Mouse (Mus musculus) lung, embryonic 16.5 days (tissue): ENCODE data around the gene Tmem132b. TPM values are rescaled to one million over a fixed set of nuclear protein-coding genes. Genes with fewer than 3 reads are reported as not detected.

Experiments
- ATAC-seq: fragments of 200-750 bp; cut with Nextera tagmentation; 2 replicates; pipeline ENCODE4 v1.8.0; 2017; ENCODE audit warnings: low read depth, mild to moderate bottlenecking, moderate library complexity
- H3K27ac ChIP-seq: fragments of 300-500 bp; sonication (generic); 2 replicates; pipeline ENCODE4 v1.5.1; 2014; ENCODE audit warnings: mild to moderate bottlenecking, control low read depth, low read length
- H3K27me3 ChIP-seq: fragments of 300-500 bp; sonication (generic); 2 replicates; pipeline ENCODE4 v1.6.1; 2014; ENCODE audit warnings: low read depth, low read length, mixed read lengths; ENCODE audit not compliant: control insufficient read depth, insufficient read depth
- H3K36me3 ChIP-seq: fragments of 300-500 bp; sonication (generic); 2 replicates; pipeline ENCODE4 v1.6.1; 2014; ENCODE audit warnings: low read length; ENCODE audit not compliant: control insufficient read depth, insufficient read depth
- H3K4me1 ChIP-seq: fragments of 300-500 bp; sonication (generic); replicated peaks from 2 replicates; pipeline ENCODE4 v1.6.1; 2014; ENCODE audit warnings: low read length, mixed read lengths; ENCODE audit not compliant: control insufficient read depth, insufficient read depth
- H3K4me2 ChIP-seq: fragments of 300-500 bp; sonication (generic); 2 replicates; pipeline ENCODE4 v1.6.1; 2014; ENCODE audit warnings: low read depth, low read length, control low read depth
- H3K4me3 ChIP-seq: fragments of 300-500 bp; sonication (generic); 2 replicates; pipeline ENCODE4 v1.5.1; 2014; ENCODE audit warnings: mild to moderate bottlenecking, low read length, control low read depth
- H3K9ac ChIP-seq: fragments of 300-500 bp; sonication (generic); 2 replicates; pipeline ENCODE4 v1.6.1; 2014; ENCODE audit warnings: low read length, control low read depth
- H3K9me3 ChIP-seq: fragments of 300-500 bp; sonication (generic); 2 replicates; pipeline ENCODE4 v1.6.1; 2016; ENCODE audit warnings: low read length; ENCODE audit not compliant: control insufficient read depth
- WGBS: fragments of 180-500 bp; shearing (Covaris S2); extraction: QIAGEN DNeasy Blood & Tissue Kit; methylation state at CpG from one replicate; pipeline ENCODE4 v1.1.7; 2014; 5-methylcytosine and 5-hydroxymethylcytosine counted together
- polyA plus RNA-seq: library from polyadenylated mRNA; unstranded; fragments of >200 nt; fragmentation: Nextera tagmentation; extraction: Ambion mirVana; gene quantifications from 2 replicates; pipeline ENCODE4 v1.2.1, GENCODE M21; 2015

Tmem132b gene
- polyA plus RNA-seq, 1 experiment from 2014 or later: not detected

- Histone ChIP-seq H3K27me3 (no peaks in the 10 kb centered on the region), H3K4me1 (no peaks in the 10 kb centered on the region), H3K9me3 (no peaks in the 10 kb centered on the region), H3K4me2 (no peak overlapping the region), H3K27ac (no peak overlapping the region), H3K9ac (no peak overlapping the region), H3K4me3 (no peak overlapping the region), H3K36me3 (no peaks in the 10 kb centered on the region)
- no peak for ATAC-seq
- 48% methylated on average over 1 of the region's 1 CpGs for WGBS
These were observed 262.7 kb downstream of the Tmem132b start for GRCm38 (mm10) chr5:125794318-125794717.

DNA sequence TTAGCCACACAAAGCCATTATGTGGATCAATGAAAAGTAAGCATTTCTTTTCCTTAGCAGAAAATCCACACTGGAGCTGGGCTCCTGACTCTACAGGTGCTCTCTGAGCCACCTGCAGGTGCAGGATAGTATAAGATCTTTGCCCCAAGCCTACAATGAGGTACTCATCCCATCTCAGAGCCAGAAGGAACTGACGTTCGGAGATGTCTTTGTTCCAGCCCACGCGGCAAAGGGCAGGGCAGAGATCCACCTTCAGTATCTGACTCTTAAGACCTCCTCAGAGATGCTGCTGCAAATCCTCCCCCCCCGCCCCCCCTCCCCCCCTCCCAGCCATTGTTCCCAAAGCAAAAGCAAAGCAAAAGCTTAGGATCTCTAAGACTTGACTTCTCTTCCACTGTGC is 268.0 kb downstream of the Tmem132b start:
- no peaks in the 10 kb centered on the region; the same call in 1 of the 2 replicates for H3K9me3 ChIP-seq
- H3K27me3 ChIP-seq: no peaks in the 10 kb centered on the region
- H3K4me3 ChIP-seq: no peak overlapping the region
- H3K27ac ChIP-seq: no peak overlapping the region
- WGBS: 30% methylated on average over 5 of the region's 5 CpGs
- no peaks in the 10 kb centered on the region for H3K4me1 ChIP-seq
- no peak overlapping the region for H3K4me2 ChIP-seq
- no peak for ATAC-seq
- H3K9ac ChIP-seq: no peak overlapping the region
- H3K36me3 ChIP-seq: no peaks in the 10 kb centered on the region

- Histone ChIP-seq H3K9me3 (no peaks in the 10 kb centered on the region; the same call in 1 of the 2 replicates), H3K27me3 (no peaks in the 10 kb centered on the region), H3K4me1 (no peaks in the 10 kb centered on the region), H3K36me3 (no peaks in the 10 kb centered on the region), H3K4me3 (no peak overlapping the region), H3K9ac (no peak overlapping the region), H3K27ac (no peak overlapping the region), H3K4me2 (no peak overlapping the region)
- no peak for ATAC-seq
- 12% methylated on average over 11 of the region's 11 CpGs for WGBS
These were observed 268.5 kb downstream of the Tmem132b start for GRCm38 (mm10) chr5:125800025-125800424.

GRCm38 (mm10) chr5:125802801-125803200 is 271.2 kb downstream of the Tmem132b start:
- H3K27ac ChIP-seq: no peak overlapping the region
- 78% methylated on average over 7 of the region's 7 CpGs for WGBS

DNA sequence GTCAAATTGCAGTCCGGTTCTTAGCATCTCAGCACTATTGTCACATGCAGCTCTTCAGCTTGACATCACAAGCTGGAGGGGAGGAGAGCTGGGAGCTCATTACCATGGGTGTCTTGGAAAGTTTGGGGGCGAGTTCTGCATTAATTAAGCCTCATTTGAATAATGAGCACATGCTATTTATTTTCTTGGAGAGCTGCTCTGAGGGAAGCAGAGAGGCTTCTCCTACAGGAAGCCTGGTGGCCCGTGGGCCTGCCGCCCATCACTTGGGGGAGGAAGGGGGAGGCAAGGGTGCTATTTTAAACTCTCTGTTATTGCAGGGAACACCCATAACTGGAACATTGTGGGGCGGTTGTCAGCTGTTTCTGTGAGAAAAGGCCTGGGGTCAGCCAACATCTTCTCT is 273.8 kb downstream of the Tmem132b start:
- ATAC-seq: no peak
- Histone ChIP-seq H3K27ac (no peak overlapping the region), H3K27me3 (no peaks in the 10 kb centered on the region), H3K4me2 (no peak overlapping the region), H3K36me3 (no peaks in the 10 kb centered on the region), H3K9ac (no peak overlapping the region), H3K4me3 (no peak overlapping the region), H3K4me1 (no peaks in the 10 kb centered on the region), H3K9me3 (peaks cover 3% of the 10 kb centered on the region; the same call in 1 of the 2 replicates)
- 59% methylated on average over 5 of the region's 5 CpGs for WGBS

More at GRCm38 (mm10) chr5:125802801-125803200, 271.2 kb downstream of the Tmem132b start:
- Histone ChIP-seq H3K9me3 (peaks cover 3% of the 10 kb centered on the region; the same call in 1 of the 2 replicates), H3K4me2 (no peak overlapping the region), H3K36me3 (no peaks in the 10 kb centered on the region), H3K27me3 (no peaks in the 10 kb centered on the region), H3K4me3 (no peak overlapping the region), H3K9ac (no peak overlapping the region), H3K4me1 (no peaks in the 10 kb centered on the region)
- ATAC-seq: no peak

GRCm38 (mm10) chr5:125807861-125808260 is 276.3 kb downstream of the Tmem132b start:
- H3K4me3 ChIP-seq: no peak overlapping the region
- 73% methylated on average over 5 of the region's 5 CpGs for WGBS
- ATAC-seq: no peak
- H3K4me1 ChIP-seq: no peaks in the 10 kb centered on the region
- no peaks in the 10 kb centered on the region for H3K36me3 ChIP-seq
- no peak overlapping the region for H3K9ac ChIP-seq
- no peak overlapping the region for H3K4me2 ChIP-seq
- H3K27ac ChIP-seq: no peak overlapping the region
- no peaks in the 10 kb centered on the region for H3K27me3 ChIP-seq
- H3K9me3 ChIP-seq: 0 out of 2 replicates have a peak, but pooled peaks cover 6% of the 10 kb centered on the region

- no peaks in the 10 kb centered on the region for H3K9me3 ChIP-seq
- no peak overlapping the region for H3K27ac ChIP-seq
- H3K4me2 ChIP-seq: no peak overlapping the region
- ATAC-seq: no peak
- no peaks in the 10 kb centered on the region for H3K36me3 ChIP-seq
- no peak overlapping the region for H3K4me3 ChIP-seq
- H3K9ac ChIP-seq: no peak overlapping the region
- H3K27me3 ChIP-seq: no peaks in the 10 kb centered on the region
- WGBS: 71% methylated on average over 3 of the region's 3 CpGs
- H3K4me1 ChIP-seq: no peaks in the 10 kb centered on the region
These were observed 297.8 kb downstream of the Tmem132b start for GRCm38 (mm10) chr5:125829342-125829741.

- 81% methylated on average over 1 of the region's 1 CpGs for WGBS
- no peaks in the 10 kb centered on the region for H3K36me3 ChIP-seq
- no peaks in the 10 kb centered on the region for H3K9me3 ChIP-seq
- no peak for ATAC-seq
- H3K4me1 ChIP-seq: no peaks in the 10 kb centered on the region
- H3K27ac ChIP-seq: no peak overlapping the region
- no peak overlapping the region for H3K9ac ChIP-seq
- no peak overlapping the region for H3K4me3 ChIP-seq
- no peaks in the 10 kb centered on the region for H3K27me3 ChIP-seq
- H3K4me2 ChIP-seq: no peak overlapping the region
These were observed 304.3 kb downstream of the Tmem132b start for GRCm38 (mm10) chr5:125835890-125836289.

DNA sequence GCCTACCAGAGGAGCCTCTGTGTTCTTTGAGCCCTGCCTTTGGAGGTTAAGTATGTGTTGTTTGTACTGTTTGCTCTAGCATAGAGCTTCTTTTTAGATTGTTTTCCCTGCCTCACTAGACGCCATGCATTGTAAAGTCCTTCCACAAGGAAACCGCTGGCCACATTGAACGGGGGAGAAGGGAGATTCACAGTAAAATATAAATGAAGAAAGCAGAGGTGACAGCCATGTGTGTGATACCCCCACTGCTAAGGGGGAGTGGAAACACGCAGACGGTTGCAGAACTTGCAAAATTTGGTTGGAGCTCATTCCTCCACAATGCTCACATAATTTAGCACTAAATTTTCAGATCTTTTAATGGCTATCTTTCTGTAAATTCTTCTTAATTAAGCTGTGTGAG is 305.2 kb downstream of the Tmem132b start:
- Histone ChIP-seq H3K27ac (no peak overlapping the region), H3K36me3 (no peaks in the 10 kb centered on the region), H3K9ac (no peak overlapping the region), H3K27me3 (no peaks in the 10 kb centered on the region), H3K9me3 (no peaks in the 10 kb centered on the region), H3K4me3 (no peak overlapping the region), H3K4me2 (no peak overlapping the region), H3K4me1 (no peaks in the 10 kb centered on the region)
- no peak for ATAC-seq
- 77% methylated on average over 5 of the region's 5 CpGs for WGBS
